Mouse (Mus musculus) E14TG2a.4 (cell line): ENCODE measurements around the gene Nsun4.

Source experiments
- CTCF ChIP-seq: conservative IDR thresholded peaks from 2 replicates; pipeline ENCODE4 v1.5.1; 2014; ENCODE audit warnings: low read length
- POU5F1 ChIP-seq: IDR thresholded peaks from 2 replicates; pipeline ENCODE4 v1.6.1; 2014; ENCODE audit warnings: low read length, borderline replicate concordance

GRCm38 (mm10) chr4:116048130-116048920 lies 5.4 kb downstream of the Nsun4 start:
- TF ChIP-seq CTCF (no peak), POU5F1 (no peak)
